Mouse (Mus musculus) heart, embryonic 16.5 days (tissue): ENCODE measurements at regions not wholly inside any gene's neighbourhood (a gene's known extent, or its start where the extent isn't known, plus 50 kb on each side); places are given as distances from the start of the nearest gene placed in this dataset. TPM values are rescaled to one million over a fixed set of nuclear protein-coding genes. Genes with fewer than 3 reads are reported as not detected.

Experiments
- ATAC-seq: fragments of 200-750 bp; cut with Nextera tagmentation; replicated peaks from 2 replicates; pipeline ENCODE4 v1.8.0; 2017; ENCODE audit warnings: moderate number of reproducible peaks; ENCODE audit not compliant: insufficient read depth, low FRiP score; ENCODE audit errors: extremely low read depth
- H3K27ac ChIP-seq: fragments of 300-500 bp; sonication (generic); 2 replicates; pipeline ENCODE4 v1.5.1; 2014; ENCODE audit warnings: mild to moderate bottlenecking, low read length, control low read depth, moderate library complexity
- H3K27me3 ChIP-seq: fragments of 300-500 bp; sonication (generic); 2 replicates; pipeline ENCODE4 v1.6.1; 2014; ENCODE audit warnings: low read length, mixed read lengths; ENCODE audit not compliant: control insufficient read depth, insufficient read depth
- H3K36me3 ChIP-seq: fragments of 300-500 bp; sonication (generic); 2 replicates; pipeline ENCODE4 v1.6.1; 2014; ENCODE audit not compliant: control insufficient read depth, insufficient read depth
- H3K4me1 ChIP-seq: fragments of 300-500 bp; sonication (generic); 2 replicates; pipeline ENCODE4 v1.6.1; 2014; ENCODE audit warnings: low read length, mixed read lengths; ENCODE audit not compliant: control insufficient read depth, insufficient read depth
- H3K4me2 ChIP-seq: fragments of 300-500 bp; sonication (generic); 2 replicates; pipeline ENCODE4 v1.6.1; 2014; ENCODE audit warnings: low read depth, mild to moderate bottlenecking, control low read depth, low read length
- H3K4me3 ChIP-seq: fragments of 300-500 bp; sonication (generic); 2 replicates; pipeline ENCODE4 v1.5.1; 2014; ENCODE audit warnings: mild to moderate bottlenecking, control low read depth, low read length
- H3K9ac ChIP-seq: fragments of 300-500 bp; sonication (generic); 2 replicates; pipeline ENCODE4 v1.6.1; 2014; ENCODE audit warnings: low read length, control low read depth
- H3K9me3 ChIP-seq: fragments of 300-500 bp; sonication (generic); replicated peaks from 2 replicates; pipeline ENCODE4 v1.6.1; 2016; ENCODE audit warnings: low read length; ENCODE audit not compliant: control insufficient read depth
- WGBS: fragments of 180-500 bp; shearing (Covaris S2); extraction: QIAGEN DNeasy Blood & Tissue Kit; methylation state at CpG from one replicate; pipeline ENCODE4 v1.1.7; 2014; 5-methylcytosine and 5-hydroxymethylcytosine counted together
- microRNA-seq: library from miRNA; unstranded; fragments of <30 nt; microRNA quantifications from one replicate; pipeline ENCODE4, GENCODE M21; 2017

- Histone ChIP-seq H3K27me3 (no peaks in the 10 kb centered on the region), H3K4me1 (no peaks in the 10 kb centered on the region), H3K4me3 (no peak overlapping the region), H3K4me2 (no peak overlapping the region), H3K36me3 (no peaks in the 10 kb centered on the region), H3K9me3 (no peaks in the 10 kb centered on the region), H3K9ac (no peak overlapping the region), H3K27ac (no peak overlapping the region)
- no peak for ATAC-seq
- 81% methylated on average over 3 of the region's 3 CpGs for WGBS
These were observed 73.7 kb upstream of the Gm9747 start for GRCm38 (mm10) chr1:82159201-82159600.

- Histone ChIP-seq H3K4me3 (no peak overlapping the region), H3K27ac (no peak overlapping the region), H3K9ac (no peak overlapping the region), H3K9me3 (no peaks in the 10 kb centered on the region), H3K4me2 (no peak overlapping the region), H3K4me1 (no peaks in the 10 kb centered on the region), H3K27me3 (no peaks in the 10 kb centered on the region), H3K36me3 (no peaks in the 10 kb centered on the region)
- ATAC-seq, result no peak
- WGBS, result 84% methylated on average over 6 of the region's 6 CpGs
These were observed 70.0 kb upstream of the Gm9747 start for GRCm38 (mm10) chr1:82162926-82163325.

GRCm38 (mm10) chr1:82168158-82168557, 64.8 kb upstream of the Gm9747 start:
- Histone ChIP-seq H3K36me3 (no peaks in the 10 kb centered on the region), H3K9me3 (no peaks in the 10 kb centered on the region), H3K4me1 (no peaks in the 10 kb centered on the region), H3K9ac (no peak overlapping the region), H3K27me3 (no peaks in the 10 kb centered on the region), H3K27ac (no peak overlapping the region), H3K4me3 (no peak overlapping the region), H3K4me2 (no peak overlapping the region)
- 52% methylated on average over 4 of the region's 4 CpGs for WGBS
- no peak for ATAC-seq

- Histone ChIP-seq H3K9me3 (no peaks in the 10 kb centered on the region), H3K4me1 (no peaks in the 10 kb centered on the region), H3K9ac (no peak overlapping the region), H3K4me3 (no peak overlapping the region), H3K27me3 (no peaks in the 10 kb centered on the region), H3K4me2 (no peak overlapping the region), H3K27ac (no peak overlapping the region), H3K36me3 (no peaks in the 10 kb centered on the region)
- ATAC-seq, result no peak
- 91% methylated on average over 2 of the region's 2 CpGs for WGBS
These were observed 64.0 kb upstream of the Gm9747 start for GRCm38 (mm10) chr1:82168949-82169348.

GRCm38 (mm10) chr1:82180427-82180826, 52.5 kb upstream of the Gm9747 start:
- no peaks in the 10 kb centered on the region for H3K36me3 ChIP-seq
- no peak overlapping the region for H3K9ac ChIP-seq
- H3K4me3 ChIP-seq, result no peak overlapping the region
- ATAC-seq, result no peak
- no peak overlapping the region for H3K4me2 ChIP-seq
- peaks cover 8% of the 10 kb centered on the region for H3K4me1 ChIP-seq
- no peaks in the 10 kb centered on the region for H3K27me3 ChIP-seq
- H3K27ac ChIP-seq, result no peak overlapping the region
- WGBS, result 75% methylated on average over 1 of the region's 1 CpGs
- H3K9me3 ChIP-seq, result no peaks in the 10 kb centered on the region

Small RNA genes lying in the stretch of these regions (microRNA-seq; reads per million reads assigned to microRNA genes)
- gene Mir6344, result not detected
